ENCODE assay signal across 8 mouse cellular contexts in the genomic region with DNA sequence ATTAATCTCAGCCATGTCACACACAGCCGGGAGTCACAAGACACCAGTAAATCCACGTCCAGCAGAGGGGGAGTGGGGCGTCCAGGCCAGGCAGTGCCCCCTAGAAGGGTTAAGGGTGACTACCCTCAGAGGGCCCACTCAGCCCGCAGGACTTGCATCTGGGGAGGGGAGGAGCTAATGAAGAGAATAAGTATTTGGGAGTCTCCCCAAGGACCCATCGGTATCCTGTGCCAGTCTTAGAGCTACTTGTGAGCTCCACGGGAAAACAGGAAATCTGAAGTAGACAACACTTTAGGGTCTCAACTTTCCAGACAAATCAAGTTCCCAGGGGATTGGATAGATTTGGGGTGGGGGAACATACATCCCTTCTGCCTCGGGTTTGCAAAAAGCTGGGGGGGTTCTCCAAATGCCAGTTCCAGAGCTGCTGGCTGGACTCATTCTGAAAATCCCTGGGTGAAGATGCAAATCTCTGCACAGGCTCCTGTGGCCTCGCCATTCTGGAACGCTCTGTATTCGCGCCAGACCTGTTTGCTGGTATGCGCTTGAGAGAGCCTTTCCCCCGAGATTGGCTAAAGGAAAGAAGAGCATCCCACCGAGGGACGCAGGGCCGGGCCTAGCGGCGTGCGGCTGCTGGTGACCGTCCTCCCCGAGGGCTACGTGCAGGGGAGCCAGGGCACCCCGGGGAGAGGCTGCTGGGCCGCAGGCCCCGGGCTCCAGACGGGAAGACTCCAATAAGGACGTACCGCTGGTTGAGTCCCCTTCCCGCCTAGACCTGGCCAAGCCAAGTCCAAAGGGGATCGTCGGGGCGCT. TPM values are rescaled to one million over a fixed set of nuclear protein-coding genes. Genes with fewer than 3 reads are reported as not detected.
A peak's percentile ranks its signal among the peaks of the same experiment; 100 is the strongest.
DNase-seq lines count a peak whose midpoint lies in the region; ATAC-seq and TF ChIP-seq lines count a peak whose summit lies in the region.

No protein-coding gene starts in this region.

- TF ChIP-seq CTCF in gastrocnemius, adult 2 months (IDR thresholded peaks at IDR 0.05) = no peak

- intact Hi-C loops in gastrocnemius, adult 2 months (cut with DNase I) = no loop called here

- H3K9ac ChIP-seq in embryonic facial prominence, embryonic 15.5 days = peak overlapping the region; percentile 83
- H3K9ac ChIP-seq in limb, embryonic 13.5 days = peak overlapping the region; percentile 81
- H3K9ac ChIP-seq in neural tube, embryonic 13.5 days = peak overlapping the region; percentile 89

- H3K36me3 ChIP-seq in embryonic facial prominence, embryonic 15.5 days = peaks cover 18% of the 10 kb centered on the region
- peaks cover 26% of the 10 kb centered on the region for H3K36me3 ChIP-seq in limb, embryonic 13.5 days
- peaks cover 22% of the 10 kb centered on the region for H3K36me3 ChIP-seq in neural tube, embryonic 13.5 days

- peak overlapping the region; percentile 86 for H3K4me3 ChIP-seq in gastrocnemius, adult 2 months
- peak overlapping the region; percentile 71 for H3K4me3 ChIP-seq in embryonic facial prominence, embryonic 15.5 days (replicated peaks)
- H3K4me3 ChIP-seq in limb, embryonic 13.5 days = peak overlapping the region; percentile 61
- peak overlapping the region; percentile 63 for H3K4me3 ChIP-seq in neural tube, embryonic 13.5 days

- peak; percentile 0 for ATAC-seq in CD4-positive, CD25-positive, alpha-beta regulatory T cell, adult 4 months
- peak; percentile 34; the same call in 1 of the 2 replicates for ATAC-seq in embryonic facial prominence, embryonic 15.5 days (ENCODE audit: insufficient number of reproducible peaks, low FRiP score, low TSS enrichment, low read depth)
- ATAC-seq in limb, embryonic 13.5 days (ENCODE audit: low FRiP score, low read depth) = no peak
- 0 out of 2 replicates have a peak, but pooled peaks have one; percentile 1 for ATAC-seq in neural tube, embryonic 13.5 days (ENCODE audit: low read depth)
- no peak for ATAC-seq in activated CD4-positive, CD25-positive, alpha-beta regulatory T cell, adult 4 months

- H3K27ac ChIP-seq in gastrocnemius, adult 2 months = peak overlapping the region; percentile 90
- H3K27ac ChIP-seq in embryonic facial prominence, embryonic 15.5 days (replicated peaks) = peak overlapping the region; percentile 93
- peak overlapping the region; percentile 90 for H3K27ac ChIP-seq in limb, embryonic 13.5 days
- peak overlapping the region; percentile 94 for H3K27ac ChIP-seq in neural tube, embryonic 13.5 days (replicated peaks)

- H3K4me2 ChIP-seq in embryonic facial prominence, embryonic 15.5 days (replicated peaks) = peak overlapping the region; percentile 70
- peak overlapping the region; percentile 77 for H3K4me2 ChIP-seq in limb, embryonic 13.5 days (replicated peaks)
- H3K4me2 ChIP-seq in neural tube, embryonic 13.5 days = peak overlapping the region; percentile 86

- no peak for DNase-seq in gastrocnemius, adult 2 months
- no peak for DNase-seq in gastrocnemius, postnatal 10 days
- DNase-seq in left cerebral cortex, adult 9 months (ENCODE audit: low spot score in 2 of 2) = no peak

- no peaks in the 10 kb centered on the region for H3K27me3 ChIP-seq in embryonic facial prominence, embryonic 15.5 days
- H3K27me3 ChIP-seq in limb, embryonic 13.5 days = no peaks in the 10 kb centered on the region
- no peaks in the 10 kb centered on the region for H3K27me3 ChIP-seq in neural tube, embryonic 13.5 days

- WGBS in embryonic facial prominence, embryonic 15.5 days = 2% methylated on average over 32 of the region's 32 CpGs
- 1% methylated on average over 32 of the region's 32 CpGs for WGBS in limb, embryonic 13.5 days
- 1% methylated on average over 30 of the region's 32 CpGs for WGBS in neural tube, embryonic 13.5 days

- peaks cover 22% of the 10 kb centered on the region for H3K4me1 ChIP-seq in embryonic facial prominence, embryonic 15.5 days
- peaks cover 18% of the 10 kb centered on the region for H3K4me1 ChIP-seq in limb, embryonic 13.5 days
- peaks cover 27% of the 10 kb centered on the region for H3K4me1 ChIP-seq in neural tube, embryonic 13.5 days (replicated peaks)

- H3K9me3 ChIP-seq in embryonic facial prominence, embryonic 15.5 days (replicated peaks) = no peaks in the 10 kb centered on the region
- H3K9me3 ChIP-seq in limb, embryonic 13.5 days = no peaks in the 10 kb centered on the region
- no peaks in the 10 kb centered on the region for H3K9me3 ChIP-seq in neural tube, embryonic 13.5 days

RNA-seq across cellular contexts. Expression of gene Crocc, which starts 0.5 kb away (rescaled TPM):
- 1 to 10 TPM; 1.7 to 2.0 TPM for total RNA-seq in gastrocnemius, adult 2 months (2021)
- 1 to 10 TPM; 3.8 to 9.3 TPM for total RNA-seq in gastrocnemius, postnatal 10 days (2021)
- 1 to 10 TPM in 1 of 2 experiments, not detected in 1; 1.4 TPM for polyA plus RNA-seq in CD4-positive, CD25-positive, alpha-beta regulatory T cell, adult 4 months (2017; shearing (Covaris generic))
- 6.9 and 7.0 TPM in 2 replicates for polyA plus RNA-seq in embryonic facial prominence, embryonic 15.5 days (2015; fragmentation: Nextera tagmentation; extraction: Ambion mirVana)
- polyA plus RNA-seq in limb, embryonic 13.5 days (2015; fragmentation: Nextera tagmentation; extraction: Ambion mirVana) = 7.2 and 8.0 TPM in 2 replicates
- polyA plus RNA-seq in neural tube, embryonic 13.5 days (2015; fragmentation: Nextera tagmentation; extraction: Ambion mirVana) = 4.9 and 7.2 TPM in 2 replicates
- polyA plus RNA-seq in activated CD4-positive, CD25-positive, alpha-beta regulatory T cell, adult 4 months (2017; shearing (Covaris generic)) = 1 to 10 TPM in 1 of 2 experiments, under 1 TPM in 1; 0.98 to 1.4 TPM

RNA-seq across cellular contexts. Expression of gene Necap2, which starts 18.3 kb away (rescaled TPM):
- 10 to 100 TPM; 13.1 to 16.5 TPM for total RNA-seq in gastrocnemius, adult 2 months (2021)
- total RNA-seq in gastrocnemius, postnatal 10 days (2021) = 10 to 100 TPM; 27.2 to 31.1 TPM
- 100 to 1,000 TPM in 1 of 2 experiments, 10 to 100 TPM in 1; 83.0 to 153 TPM for polyA plus RNA-seq in CD4-positive, CD25-positive, alpha-beta regulatory T cell, adult 4 months (2017; shearing (Covaris generic))
- polyA plus RNA-seq in embryonic facial prominence, embryonic 15.5 days (2015; fragmentation: Nextera tagmentation; extraction: Ambion mirVana) = 88.0 and 93.4 TPM in 2 replicates
- 88.7 and 92.3 TPM in 2 replicates for polyA plus RNA-seq in limb, embryonic 13.5 days (2015; fragmentation: Nextera tagmentation; extraction: Ambion mirVana)
- 55.5 and 58.7 TPM in 2 replicates for polyA plus RNA-seq in neural tube, embryonic 13.5 days (2015; fragmentation: Nextera tagmentation; extraction: Ambion mirVana)
- 100 to 1,000 TPM in 1 of 2 experiments, 10 to 100 TPM in 1; 85.5 to 101 TPM for polyA plus RNA-seq in activated CD4-positive, CD25-positive, alpha-beta regulatory T cell, adult 4 months (2017; shearing (Covaris generic))

RNA-seq across cellular contexts. Expression of gene Spata21, which starts 28.3 kb away (rescaled TPM):
- not detected for total RNA-seq in gastrocnemius, adult 2 months (2021)
- total RNA-seq in gastrocnemius, postnatal 10 days (2021) = not detected
- 1 to 10 TPM; 1.0 to 1.2 TPM for polyA plus RNA-seq in CD4-positive, CD25-positive, alpha-beta regulatory T cell, adult 4 months (2017; shearing (Covaris generic))
- polyA plus RNA-seq in embryonic facial prominence, embryonic 15.5 days (2015; fragmentation: Nextera tagmentation; extraction: Ambion mirVana) = 0.20 and 0.28 TPM in 2 replicates
- 0.08 and 0.20 TPM in 2 replicates for polyA plus RNA-seq in limb, embryonic 13.5 days (2015; fragmentation: Nextera tagmentation; extraction: Ambion mirVana)
- polyA plus RNA-seq in neural tube, embryonic 13.5 days (2015; fragmentation: Nextera tagmentation; extraction: Ambion mirVana) = not detected in 2 replicates
- under 1 TPM; 0.29 to 0.88 TPM for polyA plus RNA-seq in activated CD4-positive, CD25-positive, alpha-beta regulatory T cell, adult 4 months (2017; shearing (Covaris generic))

RNA-seq across cellular contexts. Expression of gene Mfap2, which starts 49.6 kb away (rescaled TPM):
- 1 to 10 TPM; 1.5 to 4.7 TPM for total RNA-seq in gastrocnemius, adult 2 months (2021)
- 10 to 100 TPM; 79.1 to 88.6 TPM for total RNA-seq in gastrocnemius, postnatal 10 days (2021)
- not detected for polyA plus RNA-seq in CD4-positive, CD25-positive, alpha-beta regulatory T cell, adult 4 months (2017; shearing (Covaris generic))
- polyA plus RNA-seq in embryonic facial prominence, embryonic 15.5 days (2015; fragmentation: Nextera tagmentation; extraction: Ambion mirVana) = 923 and 969 TPM in 2 replicates
- polyA plus RNA-seq in limb, embryonic 13.5 days (2015; fragmentation: Nextera tagmentation; extraction: Ambion mirVana) = 757 and 803 TPM in 2 replicates
- 248 and 255 TPM in 2 replicates for polyA plus RNA-seq in neural tube, embryonic 13.5 days (2015; fragmentation: Nextera tagmentation; extraction: Ambion mirVana)
- not detected for polyA plus RNA-seq in activated CD4-positive, CD25-positive, alpha-beta regulatory T cell, adult 4 months (2017; shearing (Covaris generic))

Comparison
In these comparisons a context has a peak if more than half of its experiments do, and no peak if none do; other contexts are left out.
1. ATAC-seq: peak in CD4-positive, CD25-positive, alpha-beta regulatory T cell, adult 4 months (single experiment), embryonic facial prominence, embryonic 15.5 days (single experiment) and neural tube, embryonic 13.5 days (single experiment); none in limb, embryonic 13.5 days (single experiment) and activated CD4-positive, CD25-positive, alpha-beta regulatory T cell, adult 4 months (single experiment).
2. Peak in every context shown above with its lines, with median percentiles within 50 percentile points of each other: H3K27ac ChIP-seq, H3K4me3 ChIP-seq, H3K4me2 ChIP-seq and H3K9ac ChIP-seq.